Mouse (Mus musculus): ENCODE results near the gene Igsf8.

- no peak for TF ChIP-seq CTCF (IDR thresholded peaks at IDR 0.05; ENCODE audit: borderline replicate concordance, control insufficient read depth, extremely low read depth, insufficient read depth, low read length, poor library complexity)
- no peak for TF ChIP-seq POLR2A (IDR thresholded peaks at IDR 0.05; ENCODE audit: control insufficient read depth, extremely low read depth, insufficient read depth, low read length, poor library complexity)
Measured at GRCm38 (mm10) chr1:172307936-172308335, 46.5 kb downstream of the Igsf8 start.
